Mouse (Mus musculus): Measurements from ENCODE around the gene Ppp1ca. TPM values are rescaled to one million over a fixed set of nuclear protein-coding genes. Genes with fewer than 3 reads are reported as not detected.

Gene Ppp1ca
- total RNA-seq, 2 experiments from 2014 or later = 181 to 268 TPM

- no peak for ATAC-seq (replicated peaks; ENCODE audit: low FRiP score, poor library complexity, severe bottlenecking)
Observed at GRCm38 (mm10) chr19:4203604-4204326, 11.9 kb downstream of the Ppp1ca start.

GRCm38 (mm10) chr19:4204889-4205288 lies 13.0 kb downstream of the Ppp1ca start:
- no peak for ATAC-seq (replicated peaks; ENCODE audit: low FRiP score, poor library complexity, severe bottlenecking)

GRCm38 (mm10) chr19:4206971-4207370 lies 15.1 kb downstream of the Ppp1ca start:
- ATAC-seq (replicated peaks; ENCODE audit: low FRiP score, poor library complexity, severe bottlenecking) = peak; percentile 74

GRCm38 (mm10) chr19:4208563-4208962 lies 16.7 kb downstream of the Ppp1ca start:
- no peak for ATAC-seq (replicated peaks; ENCODE audit: low FRiP score, poor library complexity, severe bottlenecking)

GRCm38 (mm10) chr19:4211891-4212588 lies 20.2 kb downstream of the Ppp1ca start:
- no peak for ATAC-seq (replicated peaks; ENCODE audit: low FRiP score, poor library complexity, severe bottlenecking)

GRCm38 (mm10) chr19:4213524-4213974 lies 21.7 kb downstream of the Ppp1ca start:
- no peak for ATAC-seq (replicated peaks; ENCODE audit: low FRiP score, poor library complexity, severe bottlenecking)

- ATAC-seq (replicated peaks; ENCODE audit: low FRiP score, poor library complexity, severe bottlenecking) = no peak
Observed at GRCm38 (mm10) chr19:4214071-4214770, 22.4 kb downstream of the Ppp1ca start, which contains the start of the genes Clcf1 and AC109138.7. Clcf1 (plus strand) TSS chr19:4214238. AC109138.7 (plus strand) TSS chr19:4214357.

- no peak for ATAC-seq (replicated peaks; ENCODE audit: low FRiP score, poor library complexity, severe bottlenecking)
Observed at GRCm38 (mm10) chr19:4214771-4215450, 23.0 kb downstream of the Ppp1ca start.

GRCm38 (mm10) chr19:4215451-4215840 lies 23.6 kb downstream of the Ppp1ca start:
- no peak for ATAC-seq (replicated peaks; ENCODE audit: low FRiP score, poor library complexity, severe bottlenecking)

- no peak for ATAC-seq (replicated peaks; ENCODE audit: low FRiP score, poor library complexity, severe bottlenecking)
Observed at GRCm38 (mm10) chr19:4216041-4216685, 24.3 kb downstream of the Ppp1ca start.

- no peak for ATAC-seq (replicated peaks; ENCODE audit: low FRiP score, poor library complexity, severe bottlenecking)
Observed at GRCm38 (mm10) chr19:4217140-4217539, 25.3 kb downstream of the Ppp1ca start.

GRCm38 (mm10) chr19:4217855-4218254 lies 26.0 kb downstream of the Ppp1ca start:
- ATAC-seq (replicated peaks; ENCODE audit: low FRiP score, poor library complexity, severe bottlenecking) = no peak

- ATAC-seq (replicated peaks; ENCODE audit: low FRiP score, poor library complexity, severe bottlenecking) = no peak
Observed at GRCm38 (mm10) chr19:4218293-4218692, 26.4 kb downstream of the Ppp1ca start.

GRCm38 (mm10) chr19:4218784-4219183 lies 26.9 kb downstream of the Ppp1ca start:
- no peak for ATAC-seq (replicated peaks; ENCODE audit: low FRiP score, poor library complexity, severe bottlenecking)

GRCm38 (mm10) chr19:4219943-4220342 lies 28.1 kb downstream of the Ppp1ca start:
- no peak for ATAC-seq (replicated peaks; ENCODE audit: low FRiP score, poor library complexity, severe bottlenecking)

GRCm38 (mm10) chr19:4220416-4220815 lies 28.6 kb downstream of the Ppp1ca start:
- ATAC-seq (replicated peaks; ENCODE audit: low FRiP score, poor library complexity, severe bottlenecking) = no peak

- no peak for ATAC-seq (replicated peaks; ENCODE audit: low FRiP score, poor library complexity, severe bottlenecking)
Observed at GRCm38 (mm10) chr19:4220957-4221743, 29.3 kb downstream of the Ppp1ca start.

- ATAC-seq (replicated peaks; ENCODE audit: low FRiP score, poor library complexity, severe bottlenecking) = no peak
Observed at GRCm38 (mm10) chr19:4222165-4222564, 30.3 kb downstream of the Ppp1ca start.

GRCm38 (mm10) chr19:4226779-4227178 lies 34.9 kb downstream of the Ppp1ca start:
- ATAC-seq (replicated peaks; ENCODE audit: low FRiP score, poor library complexity, severe bottlenecking) = no peak

Data from erythroid progenitor cell, adult 5-6 weeks (primary cell).